Mouse (Mus musculus): Measurements from ENCODE around the gene Maats1.

DNA sequence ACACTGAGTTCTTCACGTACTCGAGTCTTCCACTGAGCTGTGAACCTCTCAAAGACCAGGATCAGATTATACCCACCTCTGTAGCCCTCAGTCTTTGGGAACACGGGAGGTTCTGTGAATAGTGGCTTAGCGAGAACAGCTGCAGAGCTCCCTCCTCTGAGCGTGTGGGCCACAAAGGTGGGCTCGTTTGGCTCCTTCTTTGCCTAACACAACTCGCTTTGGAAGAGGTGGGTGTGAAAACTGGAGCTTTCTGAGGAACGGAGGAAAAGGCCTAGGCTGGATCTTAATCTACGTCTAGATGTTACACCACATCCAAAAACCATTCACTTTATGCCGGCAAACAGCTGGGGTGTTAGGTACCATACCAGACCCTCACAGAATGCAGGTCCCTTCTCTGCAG is 23.4 kb upstream of the Maats1 start:
- TF ChIP-seq POLR2A (IDR thresholded peaks at IDR 0.05; ENCODE audit: insufficient read depth, low read depth, low read length) (no peak), CTCF (IDR thresholded peaks at IDR 0.05) (no peak)
